In genomic region chr1:14000605-14001395, GRCm38 (mm10) we compare ENCODE assay signal across 15 mouse cellular contexts.
A peak's percentile ranks its signal among the peaks of the same experiment; 100 is the strongest.
DNase-seq lines count a peak whose midpoint lies in the region; ATAC-seq and TF ChIP-seq lines count a peak whose summit lies in the region.
"Had no signal": no experiment of that assay in that cellular context is flagged by ENCODE, and none has a peak within 500 bp of the region (broad histone marks: within the 10 kb centered on the region; RNA-seq: fewer than 3 reads in every experiment).

No protein-coding gene starts in this region.

- ATAC-seq in forebrain, embryonic 13.5 days: peak; percentile 78

- no peaks in the 10 kb centered on the region for H3K4me1 ChIP-seq in forebrain, embryonic 13.5 days
- peaks cover 3% of the 10 kb centered on the region for H3K4me1 ChIP-seq in forebrain, embryonic 10.5 days
- H3K4me1 ChIP-seq: liver, embryonic 15.5 days; midbrain, embryonic 12.5 days had no signal

- 51% methylated on average over 3 of the region's 3 CpGs for WGBS in forebrain, embryonic 13.5 days
- WGBS in forebrain, embryonic 10.5 days: 86% methylated on average over 3 of the region's 3 CpGs

- no peak overlapping the region for H3K4me3 ChIP-seq in forebrain, embryonic 13.5 days
- H3K4me3 ChIP-seq in forebrain, embryonic 10.5 days: no peak overlapping the region
- H3K4me3 ChIP-seq: liver, embryonic 15.5 days; midbrain, embryonic 12.5 days; myocyte had no signal

- H3K36me3 ChIP-seq in forebrain, embryonic 13.5 days (ENCODE audit: poor library complexity, severe bottlenecking): no peaks in the 10 kb centered on the region
- no peaks in the 10 kb centered on the region for H3K36me3 ChIP-seq in forebrain, embryonic 10.5 days (replicated peaks)
- H3K36me3 ChIP-seq: liver, embryonic 15.5 days; midbrain, embryonic 12.5 days had no signal

- H3K4me2 ChIP-seq in forebrain, embryonic 13.5 days: no peak overlapping the region
- H3K4me2 ChIP-seq: heart, embryonic 11.5 days; liver, embryonic 15.5 days; midbrain, embryonic 12.5 days had no signal

- no peak overlapping the region for H3K9ac ChIP-seq in forebrain, embryonic 13.5 days
- H3K9ac ChIP-seq: liver, embryonic 15.5 days; midbrain, embryonic 12.5 days had no signal

- no peak overlapping the region for H3K27ac ChIP-seq in forebrain, embryonic 13.5 days
- no peak overlapping the region for H3K27ac ChIP-seq in forebrain, embryonic 10.5 days
- H3K27ac ChIP-seq: liver, embryonic 15.5 days; midbrain, embryonic 12.5 days had no signal

- no peaks in the 10 kb centered on the region for H3K27me3 ChIP-seq in forebrain, embryonic 13.5 days
- no peaks in the 10 kb centered on the region for H3K27me3 ChIP-seq in forebrain, embryonic 10.5 days (ENCODE audit: poor library complexity, severe bottlenecking)
- H3K27me3 ChIP-seq: liver, embryonic 15.5 days; midbrain, embryonic 12.5 days had no signal

- no peaks in the 10 kb centered on the region for H3K9me3 ChIP-seq in forebrain, embryonic 13.5 days (replicated peaks)
- H3K9me3 ChIP-seq in forebrain, embryonic 10.5 days: no peaks in the 10 kb centered on the region
- H3K9me3 ChIP-seq: liver, embryonic 15.5 days; midbrain, embryonic 12.5 days had no signal

- TF ChIP-seq POLR2A in brain, embryonic 14.5 days (IDR thresholded peaks at IDR 0.05; ENCODE audit: borderline replicate concordance, extremely low read depth, insufficient read depth, insufficient read length, poor library complexity, severe bottlenecking): no peak

- TF ChIP-seq CTCF in brain, embryonic 14.5 days (IDR thresholded peaks at IDR 0.05; ENCODE audit: borderline replicate concordance, extremely low read depth, insufficient read depth, insufficient read length): no peak

- DNase-seq in forebrain, embryonic 10.5 days (ENCODE audit: extremely low spot score, low spot score): no peak
- DNase-seq in ES-CJ7 (ENCODE audit: low read depth, low spot score): peak; percentile 77
- peak; percentile 89 for DNase-seq in brain, embryonic 14.5 days (ENCODE audit: low read depth)
- DNase-seq in cerebellum, postnatal 14 days: peak; percentile 34 to 60
- no peak for DNase-seq in kidney, postnatal 25 days
- no peak for DNase-seq in urinary bladder, adult 2 months (ENCODE audit: low spot score)
- DNase-seq in thymus, postnatal 10 days (ENCODE audit: low spot score in 2 of 2): no peak
- DNase-seq: B cell, adult 2 months; gastrocnemius, postnatal 14 days; thymus, postnatal 36 days had no signal

Comparison
In these comparisons a context has a peak if more than half of its experiments do, and no peak if none do; other contexts are left out.
1. DNase-seq: peak in ES-CJ7 (single experiment), brain, embryonic 14.5 days (single experiment) and cerebellum, postnatal 14 days (2 of 2); none in forebrain, embryonic 10.5 days (single experiment), kidney, postnatal 25 days (0 of 2), urinary bladder, adult 2 months (single experiment) and thymus, postnatal 10 days (0 of 2).